Mouse (Mus musculus) liver, embryonic 14.5 days (tissue): ENCODE data around the gene Xylt1.

Experiments used
- CTCF ChIP-seq: IDR thresholded peaks from 2 replicates; pipeline ENCODE4 v1.5.1; 2016; ENCODE audit warnings: antibody characterized with exemption, low read depth, control low read depth
- EP300 ChIP-seq: IDR thresholded peaks from 2 replicates; pipeline ENCODE4 v1.6.1; 2016; ENCODE audit warnings: antibody characterized with exemption, low read depth

DNA sequence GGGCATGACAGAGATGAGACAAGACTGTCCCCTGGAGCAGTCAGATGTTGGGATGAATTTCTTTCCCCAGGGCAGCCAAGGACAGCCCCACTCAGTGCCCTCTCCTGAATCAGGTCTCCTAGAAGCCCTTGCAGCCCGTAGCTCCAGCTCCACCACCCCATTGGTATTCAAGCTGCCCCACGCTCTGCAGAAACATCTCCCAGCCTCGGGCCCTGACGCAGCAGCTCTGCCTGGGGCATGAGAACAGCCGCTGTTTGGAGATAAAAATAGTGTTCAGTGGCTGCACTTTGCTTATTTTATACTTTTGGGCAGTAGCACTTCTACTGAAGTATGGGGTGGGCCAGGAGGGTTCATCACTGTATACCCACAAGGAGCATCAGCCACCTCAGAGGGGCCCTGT, 144.9 kb downstream of the Xylt1 start:
- TF ChIP-seq CTCF = no peak
- no peak for TF ChIP-seq EP300
